ENCODE assay signal across 19 mouse cellular contexts in genomic region chr12:41089931-41090366, GRCm38 (mm10).
DNase-seq lines count a peak whose midpoint lies in the region; TF ChIP-seq lines count a peak whose summit lies in the region.
"Had no signal": no experiment of that assay in that cellular context is flagged by ENCODE, and none has a peak within 500 bp of the region (broad histone marks: within the 10 kb centered on the region; RNA-seq: fewer than 3 reads in every experiment).

No protein-coding gene starts in this region.

- no peaks in the 10 kb centered on the region for H3K27me3 ChIP-seq in heart, adult 2 months (ENCODE audit: control insufficient read depth, insufficient read depth, low read length)
- H3K27me3 ChIP-seq: heart, embryonic 15.5 days; hindbrain, embryonic 12.5 days; limb, embryonic 15.5 days; lung, embryonic 15.5 days; megakaryocyte, embryonic 14.5 days had no signal

- intact Hi-C loops in left cerebral cortex, postnatal 10 days (cut with DNase I), result loop anchor here (10.0 kb wide), 1 partner anchor 245 kb away; no protein-coding TSS in a partner anchor
- intact Hi-C loops in left cerebral cortex, postnatal 25 days (cut with DNase I), result no loop called here
- intact Hi-C loops in heart, adult 2 months (cut with DNase I), result no loop called here

- no peak for TF ChIP-seq EP300 in heart, adult 2 months (IDR thresholded peaks at IDR 0.05; ENCODE audit: insufficient read depth, low read depth, low read length)

- no peak overlapping the region for H3K4me3 ChIP-seq in heart, adult 2 months
- H3K4me3 ChIP-seq: erythroblast, embryonic 14.5 days; heart, embryonic 15.5 days; hindbrain, embryonic 12.5 days; limb, embryonic 15.5 days; lung, embryonic 15.5 days; megakaryocyte, embryonic 14.5 days had no signal

- no peaks in the 10 kb centered on the region for H3K36me3 ChIP-seq in heart, adult 2 months (ENCODE audit: control insufficient read depth, insufficient read depth, low read length)
- H3K36me3 ChIP-seq: heart, embryonic 15.5 days; hindbrain, embryonic 12.5 days; limb, embryonic 15.5 days; lung, embryonic 15.5 days had no signal

- H3K4me1 ChIP-seq in heart, adult 2 months (ENCODE audit: control insufficient read depth, insufficient read depth, low read length), result no peaks in the 10 kb centered on the region
- H3K4me1 ChIP-seq: heart, embryonic 15.5 days; hindbrain, embryonic 12.5 days; limb, embryonic 15.5 days; lung, embryonic 15.5 days had no signal

- DNase-seq in left cerebral cortex, adult 11 months (ENCODE audit: low spot score), result peak; percentile 16
- DNase-seq in left cerebral cortex, postnatal 10 days (ENCODE audit: extremely low spot score in 1 of 2, low spot score in 2 of 2), result no peak
- DNase-seq in 3T3-L1 (ENCODE audit: low read depth, low spot score) (peak; percentile 67), adipocyte (ENCODE audit: low spot score) (peak; percentile 44)
- peak; percentile 14 to 66 for DNase-seq in left cerebral cortex, postnatal 25 days (ENCODE audit: low spot score in 2 of 2)
- no peak for DNase-seq in testis, postnatal 10 days (ENCODE audit: low spot score)
- DNase-seq in neural tube, embryonic 10.5 days (ENCODE audit: extremely low spot score, low spot score), result no peak
- DNase-seq in heart, adult 2 months, result no peak
- DNase-seq: cerebellum, adult 8-10 months; embryo, embryonic 11 days; forebrain, postnatal 0 days; kidney, adult 9 months; spleen, adult 18-20 months had no signal

- TF ChIP-seq CTCF in heart, adult 2 months (IDR thresholded peaks at IDR 0.05), result no peak

- no peak overlapping the region for H3K27ac ChIP-seq in heart, adult 2 months
- H3K27ac ChIP-seq: heart, embryonic 15.5 days; hindbrain, embryonic 12.5 days; limb, embryonic 15.5 days; lung, embryonic 15.5 days had no signal

- no peaks in the 10 kb centered on the region for H3K79me2 ChIP-seq in heart, adult 2 months (replicated peaks; ENCODE audit: control insufficient read depth, insufficient read depth, low read length)

- no peak overlapping the region for H3K9ac ChIP-seq in heart, adult 2 months (ENCODE audit: low read depth, low read length)
- H3K9ac ChIP-seq: forebrain, postnatal 0 days; heart, embryonic 15.5 days; hindbrain, embryonic 12.5 days; limb, embryonic 15.5 days; lung, embryonic 15.5 days had no signal

- 93% methylated on average over 5 of the region's 5 CpGs for WGBS in heart, adult 2 months

- no peak for TF ChIP-seq POLR2A in heart, adult 2 months (IDR thresholded peaks at IDR 0.05; ENCODE audit: insufficient read depth, low read depth, low read length)

Comparison
In these comparisons a context has a peak if more than half of its experiments do, and no peak if none do; other contexts are left out.
1. DNase-seq: peak in left cerebral cortex, adult 11 months (single experiment), 3T3-L1 (single experiment), adipocyte (single experiment) and left cerebral cortex, postnatal 25 days (2 of 2); none in left cerebral cortex, postnatal 10 days (0 of 2), testis, postnatal 10 days (single experiment), neural tube, embryonic 10.5 days (single experiment) and heart, adult 2 months (0 of 2).